Mouse (Mus musculus): ENCODE results near the gene Adamts2.

DNA sequence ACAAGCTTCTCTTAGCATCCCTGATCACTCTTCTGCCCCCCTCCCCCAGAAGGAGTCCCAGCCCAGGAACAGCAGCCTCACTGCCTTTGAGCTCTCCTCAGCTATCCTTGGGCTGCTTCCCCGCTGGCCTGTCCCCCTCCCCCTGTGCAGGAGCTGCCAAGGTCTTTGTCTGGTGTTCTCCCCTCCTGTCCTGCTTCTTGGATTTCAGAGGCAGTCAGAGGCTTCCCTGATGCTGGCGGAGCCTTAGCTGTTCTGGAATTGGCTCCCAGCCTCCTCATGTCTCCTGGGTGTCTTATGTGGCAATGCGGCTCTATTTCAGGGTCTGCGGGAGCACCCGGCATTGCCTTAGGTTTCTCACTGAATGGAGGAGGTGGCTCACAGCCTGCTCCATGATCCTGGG lies 22.8 kb downstream of the Adamts2 start:
- TF ChIP-seq POLR2A (IDR thresholded peaks at IDR 0.05; ENCODE audit: extremely low read depth, insufficient read depth, low read length) (no peak), CTCF (IDR thresholded peaks at IDR 0.05; ENCODE audit: low read depth, low read length) (no peak)
